Mouse (Mus musculus) cerebellum, postnatal 14 days (tissue): ENCODE data around the gene Pafah1b2.

ENCODE experiments used
- DNase-seq, 2 experiments: peaks; one replicate each; pipeline ENCODE4 v3.0.0; 2021; ENCODE audit warnings: mixed read lengths in 2 of 2

The Pafah1b2 gene

GRCm38 (mm10) chr9:46026058-46026849, 13.8 kb upstream of the Pafah1b2 start:
- peak; percentile 20 to 37 for DNase-seq

DNA sequence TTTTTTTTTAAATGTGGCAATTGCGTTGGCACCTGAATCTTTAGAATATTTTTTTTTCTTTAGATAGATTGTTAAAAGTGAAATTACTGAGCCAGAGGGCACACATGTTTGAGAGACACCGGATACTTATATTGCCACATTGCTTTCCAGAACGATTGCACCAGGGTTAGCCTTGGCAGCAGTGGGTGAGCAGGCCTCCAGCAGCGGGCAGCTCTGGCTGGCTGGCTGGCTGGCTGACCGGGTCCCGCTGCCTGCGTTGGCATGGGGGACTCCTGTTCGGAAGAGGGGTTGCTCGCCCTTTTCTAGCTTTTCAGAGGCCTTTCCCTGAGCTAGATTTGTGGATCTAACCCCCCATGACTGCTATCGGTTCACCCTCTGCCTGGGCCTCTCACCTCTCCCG, 11.1 kb upstream of the Pafah1b2 start:
- peak; percentile 59 to 66 for DNase-seq

- DNase-seq = no peak
These were observed 7.5 kb upstream of the Pafah1b2 start for GRCm38 (mm10) chr9:46019975-46020374.

DNA sequence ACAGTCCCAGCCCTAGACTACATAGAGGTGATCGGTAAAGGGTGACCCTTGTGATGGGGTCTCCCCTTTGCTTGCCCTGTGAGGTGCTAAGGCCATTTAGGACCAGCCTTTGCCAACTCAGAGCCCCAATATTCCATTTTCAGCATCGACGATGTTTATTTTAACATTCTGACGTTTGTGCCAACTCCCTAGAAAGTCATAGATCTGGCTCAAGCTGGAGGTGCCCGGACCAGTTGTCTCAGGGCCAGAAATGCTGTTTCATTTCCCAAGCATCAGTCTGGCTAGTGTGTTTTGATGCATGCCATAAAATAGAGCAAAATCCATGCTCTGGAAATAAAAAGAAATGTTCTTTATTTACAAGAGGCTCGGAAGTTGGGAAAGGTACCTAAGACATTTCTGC, 5.8 kb upstream of the Pafah1b2 start:
- DNase-seq = peak; percentile 32 to 63

- DNase-seq = no peak
These were observed 3.9 kb upstream of the Pafah1b2 start for GRCm38 (mm10) chr9:46016417-46016816.

GRCm38 (mm10) chr9:46015831-46016230, 3.3 kb upstream of the Pafah1b2 start:
- peak; percentile 55 to 71 for DNase-seq

DNA sequence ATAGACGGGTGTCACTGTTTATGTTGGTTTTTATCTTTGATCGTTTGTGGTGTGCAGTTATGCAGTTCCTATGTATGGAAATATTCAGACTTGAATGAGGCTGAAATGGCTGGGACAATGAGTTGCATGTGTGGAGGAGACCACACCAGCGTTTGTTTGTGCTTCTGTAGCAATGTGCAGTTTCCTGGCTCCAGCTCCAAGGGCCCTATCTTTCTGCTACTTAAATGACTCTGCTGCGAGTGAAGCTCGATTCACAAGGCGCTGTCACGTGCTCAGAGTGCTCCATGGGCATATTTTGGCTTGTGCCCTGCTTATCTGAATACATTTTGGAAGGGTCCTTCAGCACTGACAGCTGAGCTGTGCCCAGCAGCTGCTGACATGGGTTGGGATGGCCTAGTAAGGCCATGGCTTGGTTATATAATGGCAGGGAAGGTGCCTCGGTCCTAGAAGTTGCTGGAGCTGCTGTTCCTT, 2.6 kb upstream of the Pafah1b2 start:
- peak; percentile 42 to 54 for DNase-seq

GRCm38 (mm10) chr9:46014251-46014681, 1.8 kb upstream of the Pafah1b2 start:
- peak; percentile 48 to 49 for DNase-seq

DNA sequence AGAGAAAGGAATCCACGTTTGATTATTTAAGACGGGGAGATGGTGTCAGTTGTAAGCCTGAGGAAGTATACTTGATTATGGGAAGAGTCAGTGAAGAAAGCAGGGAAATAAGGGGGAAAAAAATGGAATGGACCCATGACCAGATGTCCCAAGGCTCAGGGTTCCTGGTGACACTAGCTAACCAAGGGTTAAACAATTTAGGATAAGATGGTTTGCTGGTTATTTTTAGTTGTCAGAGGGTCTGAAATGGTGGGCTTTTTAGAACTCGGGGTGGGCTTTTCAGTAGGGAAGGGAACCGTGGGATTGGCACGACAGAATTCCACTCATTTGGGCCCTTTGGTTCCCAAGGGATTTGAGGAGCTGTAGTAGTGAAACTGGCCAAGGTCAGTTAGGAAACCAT, 1.1 kb upstream of the Pafah1b2 start:
- no peak for DNase-seq

GRCm38 (mm10) chr9:46013009-46013586, 608 bp upstream of the Pafah1b2 start:
- no peak for DNase-seq

DNA sequence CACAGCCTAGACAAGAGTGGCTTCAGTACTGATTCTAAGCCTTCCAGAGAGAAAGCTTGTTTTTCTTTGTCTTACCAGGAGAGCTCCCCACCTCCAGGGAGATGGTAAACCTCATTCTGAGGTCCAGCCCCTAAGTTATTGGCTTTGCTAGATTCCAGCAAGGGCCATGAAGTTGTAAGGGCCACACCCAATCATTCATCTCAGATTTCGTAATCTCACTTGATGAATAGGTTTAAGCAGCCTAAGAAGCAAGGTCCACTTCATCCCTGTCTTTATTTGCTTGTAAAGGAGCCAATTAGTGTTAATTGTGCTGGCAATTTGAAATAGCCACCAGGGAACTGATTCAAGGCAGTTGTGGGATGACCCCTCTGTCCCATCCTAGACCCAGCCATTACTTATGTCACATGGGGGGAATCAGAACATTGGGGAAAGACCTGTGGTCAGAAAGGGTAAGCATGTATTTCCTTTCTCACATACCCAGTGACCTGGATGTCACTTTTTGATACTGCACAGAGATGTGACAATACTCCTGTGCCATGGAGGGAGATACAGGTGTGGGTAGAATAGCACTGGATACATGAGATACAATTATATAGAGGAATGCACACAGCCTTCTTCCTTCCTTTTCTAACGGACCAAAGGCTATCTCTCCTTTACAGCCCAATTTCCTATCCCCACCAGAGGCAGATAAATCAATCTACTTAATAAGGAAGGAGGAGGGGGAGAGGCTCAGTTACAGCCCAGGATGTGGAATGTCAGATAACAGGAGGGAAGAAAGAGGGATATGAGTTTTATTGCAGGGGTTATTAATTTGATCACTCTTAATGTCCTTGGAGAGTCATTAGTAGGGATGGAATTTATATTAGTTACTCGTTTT, 1.2 kb downstream of the Pafah1b2 start:
- DNase-seq = no peak

- no peak for DNase-seq
These were observed 2.9 kb downstream of the Pafah1b2 start for GRCm38 (mm10) chr9:46009669-46009983.

- no peak for DNase-seq
These were observed 3.4 kb downstream of the Pafah1b2 start for GRCm38 (mm10) chr9:46008931-46009668.

DNA sequence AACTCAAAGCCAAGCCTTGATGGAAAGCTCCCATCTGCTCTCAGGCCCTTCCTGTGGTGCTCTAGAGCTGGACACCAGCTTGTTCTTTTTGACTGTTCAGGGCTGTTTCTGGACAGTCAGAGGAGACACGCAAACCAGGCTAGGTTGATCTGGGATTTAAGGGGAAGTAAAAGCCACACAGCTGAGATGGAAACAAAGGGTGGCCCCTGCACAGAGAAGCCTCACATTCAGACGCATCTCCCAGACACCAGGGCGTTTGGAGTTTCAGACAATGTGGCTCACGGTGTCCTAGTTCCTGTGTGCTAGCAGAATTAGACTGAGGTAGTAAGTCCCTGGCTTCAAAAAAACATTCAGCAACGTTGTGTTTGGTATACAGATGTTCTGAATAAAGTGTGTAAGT, 6.3 kb downstream of the Pafah1b2 start:
- DNase-seq = no peak

- DNase-seq = no peak
These were observed 8.0 kb downstream of the Pafah1b2 start for GRCm38 (mm10) chr9:46004529-46004928.

DNA sequence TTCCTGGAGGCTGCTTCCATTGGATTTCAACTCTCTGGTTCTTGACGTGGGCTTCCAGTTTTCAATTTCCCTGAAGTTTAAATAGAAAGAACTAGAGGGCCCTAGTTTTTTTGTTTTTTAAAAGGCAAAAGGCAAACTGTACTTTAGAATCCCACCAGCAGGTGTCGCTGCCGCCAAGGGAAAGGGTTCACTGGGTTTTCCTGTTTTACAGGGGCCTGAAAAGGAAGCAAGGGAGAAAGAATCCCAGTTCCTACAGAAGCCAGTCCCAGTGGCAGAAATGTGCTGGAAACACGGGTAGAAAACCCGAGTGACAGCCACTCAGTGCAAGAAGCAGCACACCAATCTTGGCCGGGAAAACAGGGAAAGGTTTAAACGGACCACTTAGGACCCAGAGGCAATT, 8.8 kb downstream of the Pafah1b2 start:
- peak; percentile 90 to 95 for DNase-seq

- no peak for DNase-seq
These were observed 13.5 kb downstream of the Pafah1b2 start for GRCm38 (mm10) chr9:45999009-45999408.

GRCm38 (mm10) chr9:45985229-45985567, 27.3 kb downstream of the Pafah1b2 start:
- peak; percentile 77 to 86 for DNase-seq

DNA sequence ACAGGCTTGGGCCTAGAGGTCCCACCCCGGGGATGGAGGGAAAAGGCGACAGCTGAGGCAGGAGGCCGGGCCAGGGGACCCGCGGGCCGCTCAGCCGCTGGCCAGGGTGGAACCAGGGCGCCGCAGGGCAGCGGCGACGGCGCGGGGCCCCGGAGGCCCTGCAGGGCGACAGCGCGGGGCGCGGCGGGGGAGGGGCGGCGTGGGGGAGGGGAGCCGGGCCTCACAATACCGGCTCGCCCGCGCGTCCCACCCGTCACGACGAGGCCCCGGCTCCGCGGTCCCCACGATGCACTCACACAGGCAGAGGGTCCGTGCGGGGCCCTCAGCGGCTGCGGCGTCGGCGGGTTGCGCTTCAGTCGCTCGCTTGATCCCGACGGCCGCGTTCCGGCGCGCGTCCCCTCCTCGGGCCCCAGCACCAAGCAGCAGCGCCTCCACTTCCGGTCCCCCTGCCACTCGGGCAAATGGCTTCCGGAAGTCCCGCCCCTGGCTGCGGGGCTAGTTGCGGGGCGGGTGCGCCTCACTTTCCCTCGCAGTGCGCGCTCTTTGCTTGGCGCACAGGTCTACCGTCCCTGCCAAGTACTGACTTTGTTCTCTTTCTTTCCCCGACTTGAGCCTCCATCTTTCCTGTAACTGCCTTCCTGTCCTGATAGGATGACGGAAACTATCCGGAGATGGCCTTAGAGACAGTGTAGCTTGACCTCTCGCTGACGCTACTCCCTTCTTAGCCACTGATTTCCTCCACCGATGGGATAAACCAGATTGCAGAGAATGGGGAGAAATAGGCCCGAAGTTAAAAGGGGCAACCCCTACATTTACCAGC, 27.9 kb downstream of the Pafah1b2 start:
- peak; percentile 95 to 97 for DNase-seq

DNA sequence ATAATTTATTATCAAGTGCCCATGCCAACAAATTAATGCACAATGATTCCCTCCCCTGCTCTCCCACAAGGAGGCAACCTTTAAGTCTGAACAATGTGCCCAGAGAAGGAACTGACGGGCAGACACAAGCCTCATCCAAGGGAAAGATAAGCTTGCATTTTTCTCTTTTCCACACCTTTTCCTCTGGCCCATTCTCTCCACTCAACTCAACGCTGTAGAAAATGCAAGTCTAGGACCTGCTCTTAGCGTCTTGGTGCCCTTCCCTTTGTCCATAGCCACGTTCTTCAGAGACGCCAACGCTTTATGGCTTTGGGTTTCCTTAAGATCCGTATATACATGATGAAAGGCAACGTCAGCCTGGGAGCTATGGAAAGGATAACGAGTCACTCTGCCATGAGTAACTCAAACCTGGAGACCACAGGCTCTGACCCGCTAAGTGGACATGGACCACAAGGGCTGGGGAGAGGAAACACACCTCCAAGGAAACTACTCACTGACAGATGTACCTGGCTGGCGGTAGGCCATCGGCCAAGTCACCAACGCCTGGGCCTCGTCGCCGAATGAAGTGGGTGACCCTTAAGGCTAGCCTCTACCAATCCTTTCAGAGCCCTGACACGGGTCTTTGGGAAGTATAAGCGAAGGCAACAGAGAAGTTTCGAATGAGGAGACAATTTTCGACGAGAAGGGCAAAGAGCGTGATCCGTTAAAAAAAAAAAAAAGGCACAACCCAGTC, 28.6 kb downstream of the Pafah1b2 start:
- peak; percentile 59 to 66 for DNase-seq

GRCm38 (mm10) chr9:45981331-45981730, 31.2 kb downstream of the Pafah1b2 start:
- no peak for DNase-seq
